Mouse (Mus musculus): ENCODE data around the gene Itgb5.

GRCm38 (mm10) chr16:33986993-33987392, 157.5 kb downstream of the Itgb5 start:
- no peak for TF ChIP-seq CTCF (IDR thresholded peaks at IDR 0.05 in 2 of 3, conservative IDR thresholded peaks at IDR 0.05 in 1 of 3; ENCODE audit: control insufficient read depth in 1 of 3, insufficient read depth in 1 of 3, low read depth in 2 of 3, low read length in 3 of 3, poor library complexity in 1 of 3, severe bottlenecking in 1 of 3)
- TF ChIP-seq MAZ (IDR thresholded peaks at IDR 0.05; ENCODE audit: low read depth, low read length), result no peak
- no peak for TF ChIP-seq SIN3A (IDR thresholded peaks at IDR 0.05; ENCODE audit: low read length)
